ENCODE assay signal across 8 mouse cellular contexts in the genomic region with DNA sequence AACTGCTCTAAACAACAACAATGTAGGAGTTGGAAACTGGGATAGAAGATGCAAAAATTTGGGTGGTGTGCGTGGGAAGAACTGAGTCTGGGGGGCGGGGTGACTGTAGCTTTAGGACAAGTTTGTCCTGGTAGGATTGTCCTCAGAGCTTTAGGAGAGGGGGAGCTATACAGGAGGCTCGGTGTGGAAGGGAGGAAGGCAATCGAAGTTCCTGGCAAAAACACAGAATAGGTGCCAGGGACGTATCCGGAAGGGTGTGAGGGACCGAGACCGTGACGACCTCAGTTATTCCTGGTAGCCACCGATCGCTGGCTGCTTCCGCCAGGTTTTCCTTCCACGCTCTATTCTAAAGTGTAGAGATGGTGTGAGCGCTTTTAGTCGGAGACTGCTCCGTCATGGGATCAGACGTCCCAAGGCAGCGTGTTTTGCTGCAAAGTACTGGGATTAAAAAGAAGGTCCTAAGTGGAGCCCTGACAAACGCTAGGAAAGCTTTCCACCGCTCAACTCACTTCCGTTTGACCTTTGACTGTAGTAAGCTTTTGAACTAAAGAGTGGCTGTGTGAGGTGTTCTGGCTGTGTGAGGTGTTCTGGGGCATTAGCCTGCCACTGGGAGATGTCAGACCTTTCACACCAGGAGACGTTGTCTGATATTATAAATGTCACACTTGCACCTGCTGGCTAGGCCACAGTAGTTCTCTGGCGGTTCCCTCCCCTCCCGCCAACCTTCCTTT. TPM values are rescaled to one million over a fixed set of nuclear protein-coding genes. Genes with fewer than 3 reads are reported as not detected.
DNase-seq lines count a peak whose midpoint lies in the region; ATAC-seq lines count a peak whose summit lies in the region.
"Had no signal": no experiment of that assay in that cellular context is flagged by ENCODE, and none has a peak within 500 bp of the region (broad histone marks: within the 10 kb centered on the region; RNA-seq: fewer than 3 reads in every experiment).

No protein-coding gene starts in this region.

- no peak overlapping the region for H3K9ac ChIP-seq in lung, embryonic 15.5 days
- H3K9ac ChIP-seq in forebrain, embryonic 15.5 days (replicated peaks) = peak overlapping the region; percentile 61
- H3K9ac ChIP-seq in liver, embryonic 11.5 days (ENCODE audit: low read depth, low read length) = peak overlapping the region; percentile 55
- peak overlapping the region; percentile 74; the same call in 1 of the 2 replicates for H3K9ac ChIP-seq in stomach, embryonic 16.5 days (ENCODE audit: low read length)

- no peak overlapping the region for H3K27ac ChIP-seq in lung, embryonic 15.5 days
- H3K27ac ChIP-seq in forebrain, embryonic 15.5 days (replicated peaks) = no peak overlapping the region
- peak overlapping the region; percentile 55; the same call in 1 of the 2 replicates for H3K27ac ChIP-seq in liver, embryonic 11.5 days (ENCODE audit: low read depth, low read length)
- H3K27ac ChIP-seq in stomach, embryonic 16.5 days (ENCODE audit: low read length) = peak overlapping the region; percentile 38; the same call in 1 of the 2 replicates

- no peak for DNase-seq in lung, postnatal 14 days
- DNase-seq in liver, embryonic 11.5 days (ENCODE audit: low spot score) = peak; percentile 39
- no peak for DNase-seq in testis, postnatal 14 days (ENCODE audit: low spot score)

- peak overlapping the region; percentile 97 for H3K4me2 ChIP-seq in lung, embryonic 15.5 days
- peak overlapping the region; percentile 96 for H3K4me2 ChIP-seq in forebrain, embryonic 15.5 days (replicated peaks)
- peak overlapping the region; percentile 69 for H3K4me2 ChIP-seq in liver, embryonic 11.5 days
- H3K4me2 ChIP-seq in stomach, embryonic 16.5 days (ENCODE audit: low read depth, low read length) = peak overlapping the region; percentile 98

- H3K36me3 ChIP-seq in lung, embryonic 15.5 days = no peaks in the 10 kb centered on the region
- no peaks in the 10 kb centered on the region for H3K36me3 ChIP-seq in forebrain, embryonic 15.5 days
- H3K36me3 ChIP-seq in liver, embryonic 11.5 days (ENCODE audit: control insufficient read depth, insufficient read depth, low read length) = no peaks in the 10 kb centered on the region
- no peaks in the 10 kb centered on the region for H3K36me3 ChIP-seq in stomach, embryonic 16.5 days (ENCODE audit: control insufficient read depth, insufficient read depth, low read length)

- H3K4me3 ChIP-seq in lung, embryonic 15.5 days = peak overlapping the region; percentile 47
- peak overlapping the region; percentile 64 for H3K4me3 ChIP-seq in forebrain, embryonic 15.5 days
- H3K4me3 ChIP-seq in liver, embryonic 11.5 days (ENCODE audit: low read depth, low read length) = peak overlapping the region; percentile 54
- H3K4me3 ChIP-seq in stomach, embryonic 16.5 days (replicated peaks; ENCODE audit: low read length) = peak overlapping the region; percentile 62

- no peaks in the 10 kb centered on the region for H3K9me3 ChIP-seq in lung, embryonic 15.5 days
- H3K9me3 ChIP-seq in forebrain, embryonic 15.5 days = 0 out of 2 replicates have a peak, but pooled peaks cover under 1% of the 10 kb centered on the region
- H3K9me3 ChIP-seq in liver, embryonic 11.5 days (ENCODE audit: control insufficient read depth, low read length) = no peaks in the 10 kb centered on the region
- no peaks in the 10 kb centered on the region for H3K9me3 ChIP-seq in stomach, embryonic 16.5 days (replicated peaks; ENCODE audit: control insufficient read depth, low read length)

- ATAC-seq in lung, embryonic 15.5 days (ENCODE audit: borderline replicate concordance, extremely low read depth, low FRiP score, low TSS enrichment) = no peak
- ATAC-seq in forebrain, embryonic 15.5 days (replicated peaks) = peak; percentile 12; the same call in 1 of the 2 replicates
- peak; percentile 19; the same call in 1 of the 2 replicates for ATAC-seq in liver, embryonic 11.5 days (replicated peaks; ENCODE audit: low FRiP score)
- no peak for ATAC-seq in stomach, embryonic 16.5 days (ENCODE audit: insufficient read depth, low FRiP score)
- no peak for ATAC-seq in inflammation-experienced regulatory T-cells, adult 6 months

- WGBS in lung, embryonic 15.5 days = 10% methylated on average over 24 of the region's 24 CpGs
- 9% methylated on average over 24 of the region's 24 CpGs for WGBS in forebrain, embryonic 15.5 days
- WGBS in liver, embryonic 11.5 days = 11% methylated on average over 24 of the region's 24 CpGs
- WGBS in stomach, embryonic 16.5 days = 13% methylated on average over 24 of the region's 24 CpGs

- peaks cover 20% of the 10 kb centered on the region for H3K4me1 ChIP-seq in lung, embryonic 15.5 days
- peaks cover 16% of the 10 kb centered on the region for H3K4me1 ChIP-seq in forebrain, embryonic 15.5 days
- H3K4me1 ChIP-seq in liver, embryonic 11.5 days (replicated peaks; ENCODE audit: control insufficient read depth, insufficient read depth, low read length) = 0 out of 2 replicates have a peak, but pooled peaks cover 2% of the 10 kb centered on the region
- no peaks in the 10 kb centered on the region; the same call in 1 of the 2 replicates for H3K4me1 ChIP-seq in stomach, embryonic 16.5 days (ENCODE audit: control insufficient read depth, insufficient read depth, low read length)

- peaks cover 60% of the 10 kb centered on the region for H3K27me3 ChIP-seq in lung, embryonic 15.5 days
- peaks cover 28% of the 10 kb centered on the region; the same call in 1 of the 2 replicates for H3K27me3 ChIP-seq in forebrain, embryonic 15.5 days
- H3K27me3 ChIP-seq in liver, embryonic 11.5 days (replicated peaks; ENCODE audit: control insufficient read depth, insufficient read depth, low read length) = peaks cover 63% of the 10 kb centered on the region
- H3K27me3 ChIP-seq in stomach, embryonic 16.5 days (ENCODE audit: control insufficient read depth, insufficient read depth, low read length) = peaks cover 40% of the 10 kb centered on the region

RNA-seq across cellular contexts. Expression of a gene that starts 1.3 kb away (rescaled TPM):
- polyA plus RNA-seq in lung, embryonic 15.5 days (2015; fragmentation: Nextera tagmentation; extraction: Ambion mirVana) = 1.2 TPM in 2 replicates
- 10.5 and 10.6 TPM in 2 replicates for polyA plus RNA-seq in forebrain, embryonic 15.5 days (2015; fragmentation: Nextera tagmentation; extraction: Ambion mirVana)
- 16.4 and 17.7 TPM in 2 replicates for polyA plus RNA-seq in liver, embryonic 11.5 days (2014; fragmentation: Nextera tagmentation; extraction: Ambion mirVana)
- polyA plus RNA-seq in stomach, embryonic 16.5 days (2015; fragmentation: Nextera tagmentation; extraction: Ambion mirVana) = 3.3 TPM in 2 replicates
- not detected for polyA plus RNA-seq in inflammation-experienced regulatory T-cells, adult 6 months (2017; shearing (Covaris generic))

RNA-seq across cellular contexts. Expression of a gene that starts 17.2 kb away (rescaled TPM):
- polyA plus RNA-seq in lung, embryonic 15.5 days (2015; fragmentation: Nextera tagmentation; extraction: Ambion mirVana) = 172 and 176 TPM in 2 replicates
- 175 and 182 TPM in 2 replicates for polyA plus RNA-seq in forebrain, embryonic 15.5 days (2015; fragmentation: Nextera tagmentation; extraction: Ambion mirVana)
- polyA plus RNA-seq in liver, embryonic 11.5 days (2014; fragmentation: Nextera tagmentation; extraction: Ambion mirVana) = 196 and 223 TPM in 2 replicates
- 150 and 154 TPM in 2 replicates for polyA plus RNA-seq in stomach, embryonic 16.5 days (2015; fragmentation: Nextera tagmentation; extraction: Ambion mirVana)
- polyA plus RNA-seq in inflammation-experienced regulatory T-cells, adult 6 months (2017; shearing (Covaris generic)) = 10 to 100 TPM; 63.5 to 99.4 (median 83.7) TPM

RNA-seq across cellular contexts. Expression of a gene that starts 30.4 kb away (rescaled TPM):
- not detected in 2 replicates for polyA plus RNA-seq in lung, embryonic 15.5 days (2015; fragmentation: Nextera tagmentation; extraction: Ambion mirVana)
- polyA plus RNA-seq in forebrain, embryonic 15.5 days (2015; fragmentation: Nextera tagmentation; extraction: Ambion mirVana) = 0.23 and 0.66 TPM in 2 replicates
- polyA plus RNA-seq in liver, embryonic 11.5 days (2014; fragmentation: Nextera tagmentation; extraction: Ambion mirVana) = not detected in 2 replicates
- polyA plus RNA-seq in stomach, embryonic 16.5 days (2015; fragmentation: Nextera tagmentation; extraction: Ambion mirVana) = not detected in 2 replicates
- under 1 TPM in 1 of 3 experiments, not detected in 2; 0.39 TPM for polyA plus RNA-seq in inflammation-experienced regulatory T-cells, adult 6 months (2017; shearing (Covaris generic))
- polyA plus RNA-seq: urinary bladder, adult 2 months had no signal

Comparison
In these comparisons a context has a peak if more than half of its experiments do, and no peak if none do; other contexts are left out.
1. ATAC-seq: peak in forebrain, embryonic 15.5 days (single experiment) and liver, embryonic 11.5 days (single experiment); none in lung, embryonic 15.5 days (single experiment), stomach, embryonic 16.5 days (single experiment) and inflammation-experienced regulatory T-cells, adult 6 months (single experiment).
2. H3K27ac ChIP-seq: peak in liver, embryonic 11.5 days (single experiment) and stomach, embryonic 16.5 days (single experiment); none in lung, embryonic 15.5 days (single experiment) and forebrain, embryonic 15.5 days (single experiment).
3. Peak in every context shown above with its lines, with median percentiles within 50 percentile points of each other: H3K4me2 ChIP-seq and H3K4me3 ChIP-seq.